Mouse (Mus musculus): ENCODE measurements around the gene Nmu. TPM values are rescaled to one million over a fixed set of nuclear protein-coding genes. Genes with fewer than 3 reads are reported as not detected.

The Nmu gene
- polyA plus RNA-seq, 1 experiment from 2014 or later: 2.7 TPM

Other genes starting within 250 kb of the Nmu start
- gene Srd5a3, start 223.5 kb downstream of the Nmu start, polyA plus RNA-seq (2015; fragmentation: Nextera tagmentation; extraction: Ambion mirVana): 20.2 and 24.4 TPM in 2 replicates
- gene Tmem165, start 179.9 kb downstream of the Nmu start, polyA plus RNA-seq (2015; fragmentation: Nextera tagmentation; extraction: Ambion mirVana): 47.1 and 50.8 TPM in 2 replicates
- 15.0 and 15.2 TPM in 2 replicates for gene Clock, start 59.0 kb downstream of the Nmu start, polyA plus RNA-seq (2015; fragmentation: Nextera tagmentation; extraction: Ambion mirVana)
- not detected in 2 replicates for gene Pdcl2, start 32.6 kb downstream of the Nmu start, polyA plus RNA-seq (2015; fragmentation: Nextera tagmentation; extraction: Ambion mirVana)
- 7.3 and 9.8 TPM in 2 replicates for gene Gm7271, start 120.3 kb upstream of the Nmu start, polyA plus RNA-seq (2015; fragmentation: Nextera tagmentation; extraction: Ambion mirVana)
- gene Exoc1, start 165.5 kb upstream of the Nmu start, polyA plus RNA-seq (2015; fragmentation: Nextera tagmentation; extraction: Ambion mirVana): 45.9 and 53.9 TPM in 2 replicates
- 3.9 and 4.4 TPM in 2 replicates for gene Cep135, start 224.9 kb upstream of the Nmu start, polyA plus RNA-seq (2015; fragmentation: Nextera tagmentation; extraction: Ambion mirVana)

All from neural tube, embryonic 15.5 days (tissue).